Mouse (Mus musculus) bone marrow, adult 2 months (tissue): ENCODE data around the gene Epm2aip1. TPM values are rescaled to one million over a fixed set of nuclear protein-coding genes. Genes with fewer than 3 reads are reported as not detected.

Experiments
- H3K27ac ChIP-seq: fragments of 200-500 bp; 2 replicates; pipeline ENCODE4 v1.5.1; 2012; ENCODE audit warnings: low read depth, mild to moderate bottlenecking, control low read depth, inconsistent platforms, low read length; ENCODE audit not compliant: control insufficient read depth, poor library complexity, insufficient read depth
- H3K4me1 ChIP-seq: fragments of 200-500 bp; 2 replicates; pipeline ENCODE4 v1.6.1; 2011; ENCODE audit warnings: low read length; ENCODE audit not compliant: control insufficient read depth, insufficient read depth
- H3K4me3 ChIP-seq: fragments of 200-500 bp; replicated peaks from 2 replicates; pipeline ENCODE3; 2011; ENCODE audit warnings: mild to moderate bottlenecking, low read depth, low read length, control low read depth; ENCODE audit not compliant: control insufficient read depth
- CTCF ChIP-seq: fragments of 200-500 bp; IDR thresholded peaks from 2 replicates; pipeline ENCODE4 v1.5.1; 2011; ENCODE audit warnings: low read length, control low read depth; ENCODE audit not compliant: control insufficient read depth, insufficient read depth
- POLR2A ChIP-seq: fragments of 200-500 bp; IDR thresholded peaks from 2 replicates; pipeline ENCODE4 v1.6.1; 2011; ENCODE audit warnings: low read depth, mild to moderate bottlenecking, control low read depth, low read length, borderline replicate concordance; ENCODE audit not compliant: control insufficient read depth
- WGBS: fragments of 180-500 bp; shearing (Covaris S2); methylation state at CpG from one replicate; pipeline ENCODE4 v1.1.7; 2018; 5-methylcytosine and 5-hydroxymethylcytosine counted together
- polyA plus RNA-seq: library from polyadenylated mRNA; stranded (reverse); fragments of >200 nt; gene quantifications from 2 replicates; pipeline ENCODE4 v1.2.4, GENCODE M21; 2011; ENCODE audit warnings: low replicate concordance; ENCODE audit not compliant: missing spikeins, insufficient read depth, insufficient read length

The Epm2aip1 gene
- 3.6 and 5.4 TPM in 2 replicates for polyA plus RNA-seq

- under 1% methylated on average over 64 of the region's 64 CpGs for WGBS
- H3K4me1 ChIP-seq = no peaks in the 10 kb centered on the region; the same call in 1 of the 2 replicates
- TF ChIP-seq CTCF (no peak), POLR2A (peak; percentile 94)
- peak within 1 kb of the TSS; percentile 93 for H3K27ac ChIP-seq
- peak within 1 kb of the TSS; percentile 92 for H3K4me3 ChIP-seq
Observed at GRCm38 (mm10) chr9:111271434-111272160, at the start of gene Epm2aip1, which contains the start of gene Mlh1. Gene Epm2aip1 (plus strand): TSS chr9:111271929. Gene Mlh1 (minus strand): TSS chr9:111271791.

DNA sequence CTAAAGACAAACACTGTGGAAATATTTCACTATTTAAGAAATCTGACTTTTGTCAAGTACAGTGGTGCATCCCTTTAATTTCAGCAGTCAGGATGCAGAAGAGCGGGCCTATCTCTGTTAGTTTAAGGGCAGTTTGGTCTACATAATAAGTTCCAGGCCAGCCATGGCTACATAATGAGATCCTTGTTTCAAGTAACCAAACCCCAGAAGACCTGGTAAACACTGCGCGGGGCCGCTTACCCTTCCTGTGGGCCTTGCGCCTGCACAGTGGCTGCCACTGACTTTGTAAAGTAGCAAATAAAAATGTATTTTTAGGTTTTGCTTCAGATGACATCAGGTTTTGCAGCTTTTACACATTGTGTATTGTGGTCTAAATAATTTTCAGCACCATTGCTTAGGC lies 48.3 kb upstream of the Epm2aip1 start:
- no peak overlapping the region for H3K27ac ChIP-seq
- TF ChIP-seq POLR2A = no peak
- TF ChIP-seq CTCF = no peak
- H3K4me3 ChIP-seq = no peak overlapping the region
- 85% methylated on average over 5 of the region's 5 CpGs for WGBS
- H3K4me1 ChIP-seq = no peaks in the 10 kb centered on the region; the same call in 1 of the 2 replicates

DNA sequence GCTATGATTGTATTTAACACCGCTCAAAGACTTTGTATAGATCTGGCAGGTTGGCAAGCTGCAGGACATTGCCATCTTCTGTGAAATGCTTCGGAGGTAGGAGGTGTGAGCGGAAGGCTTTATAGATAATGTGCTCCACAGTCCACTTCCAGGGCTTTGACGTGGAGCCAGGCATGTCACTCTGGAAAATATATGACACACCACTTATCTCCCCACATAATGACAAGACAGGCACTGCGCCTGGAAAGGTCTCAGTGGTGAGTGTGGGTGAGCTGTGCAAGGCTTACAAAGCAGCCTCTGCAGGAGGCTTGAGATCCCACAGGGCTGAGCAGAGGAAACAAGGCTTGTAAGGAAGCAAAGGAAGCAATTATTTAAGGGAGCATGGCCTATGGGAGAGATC lies 43.3 kb upstream of the Epm2aip1 start:
- 83% methylated on average over 5 of the region's 5 CpGs for WGBS
- H3K4me1 ChIP-seq = no peaks in the 10 kb centered on the region
- no peak overlapping the region for H3K27ac ChIP-seq
- no peak overlapping the region for H3K4me3 ChIP-seq
- TF ChIP-seq POLR2A = no peak

DNA sequence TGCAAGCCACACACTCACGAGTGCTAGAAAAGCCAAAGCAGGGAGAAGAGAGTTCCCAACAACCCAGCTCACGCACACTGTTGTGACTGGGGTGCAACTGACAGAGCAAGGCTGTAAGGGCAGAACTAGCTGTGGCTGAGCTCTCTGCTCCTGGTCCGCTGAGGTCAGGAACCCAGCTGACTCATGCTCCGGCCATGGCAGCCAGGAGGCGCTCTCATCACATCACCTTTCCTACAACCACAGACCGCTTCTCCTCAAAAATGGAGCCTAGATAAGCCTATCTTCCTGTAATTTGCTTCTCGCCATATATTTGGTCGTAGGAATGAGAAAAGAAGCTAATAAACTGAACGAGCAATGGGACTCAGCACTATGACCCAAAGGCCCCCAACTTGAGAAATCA lies 37.0 kb upstream of the Epm2aip1 start:
- Histone ChIP-seq H3K27ac (no peak overlapping the region), H3K4me1 (no peaks in the 10 kb centered on the region), H3K4me3 (no peak overlapping the region)
- 86% methylated on average over 9 of the region's 9 CpGs for whole genome bisulfite sequencing
- no peak for TF ChIP-seq CTCF
- TF ChIP-seq POLR2A = no peak

- Histone ChIP-seq H3K4me1 (no peaks in the 10 kb centered on the region), H3K4me3 (no peak overlapping the region), H3K27ac (no peak overlapping the region)
- TF ChIP-seq CTCF (no peak), POLR2A (no peak)
Observed at GRCm38 (mm10) chr9:111237726-111238125, 34.0 kb upstream of the Epm2aip1 start.

DNA sequence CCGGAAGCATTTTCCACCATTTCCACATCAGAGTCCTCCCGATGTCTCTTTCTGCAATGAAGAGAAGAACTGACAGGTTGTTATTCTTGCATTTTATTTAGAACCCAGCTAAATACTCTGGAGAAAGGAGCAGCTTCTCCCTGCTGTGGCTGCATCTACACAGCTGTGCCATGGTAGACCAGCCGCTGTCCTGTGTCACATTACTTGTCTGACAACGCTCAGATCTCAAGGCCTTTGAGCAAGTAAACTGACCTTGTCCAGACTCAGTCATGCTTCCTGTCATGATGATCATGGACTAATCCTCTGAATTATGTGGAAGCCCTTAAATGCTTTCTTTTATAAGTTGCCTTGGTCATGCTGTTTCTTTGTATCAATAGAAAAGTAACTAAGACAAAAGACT lies 31.9 kb upstream of the Epm2aip1 start:
- Histone ChIP-seq H3K4me3 (no peak overlapping the region), H3K4me1 (no peaks in the 10 kb centered on the region), H3K27ac (no peak overlapping the region)
- 90% methylated on average over 4 of the region's 4 CpGs for WGBS
- no peak for TF ChIP-seq POLR2A

DNA sequence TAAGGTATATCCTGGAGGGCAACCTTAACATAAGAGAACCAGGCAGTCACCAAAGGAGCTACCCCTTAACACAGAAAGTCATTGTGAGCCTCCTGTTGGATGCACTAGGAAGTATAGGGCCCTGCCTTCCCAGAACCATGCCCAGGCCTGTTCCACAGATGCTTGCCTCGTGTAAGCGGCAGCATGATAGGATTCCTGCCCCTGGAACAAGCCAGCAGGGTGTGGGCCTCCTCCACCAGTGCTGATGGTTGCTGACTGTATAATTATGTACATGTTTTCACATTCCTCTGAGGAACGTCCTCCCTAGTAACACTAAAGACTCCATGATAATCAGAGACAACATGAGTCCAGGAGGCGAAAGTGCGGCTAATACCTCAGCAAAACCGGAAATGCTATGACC lies 28.3 kb upstream of the Epm2aip1 start:
- WGBS = 89% methylated on average over 6 of the region's 6 CpGs
- H3K4me1 ChIP-seq = no peaks in the 10 kb centered on the region
- H3K27ac ChIP-seq = no peak overlapping the region
- no peak overlapping the region for H3K4me3 ChIP-seq
- TF ChIP-seq POLR2A = no peak
- no peak for TF ChIP-seq CTCF

DNA sequence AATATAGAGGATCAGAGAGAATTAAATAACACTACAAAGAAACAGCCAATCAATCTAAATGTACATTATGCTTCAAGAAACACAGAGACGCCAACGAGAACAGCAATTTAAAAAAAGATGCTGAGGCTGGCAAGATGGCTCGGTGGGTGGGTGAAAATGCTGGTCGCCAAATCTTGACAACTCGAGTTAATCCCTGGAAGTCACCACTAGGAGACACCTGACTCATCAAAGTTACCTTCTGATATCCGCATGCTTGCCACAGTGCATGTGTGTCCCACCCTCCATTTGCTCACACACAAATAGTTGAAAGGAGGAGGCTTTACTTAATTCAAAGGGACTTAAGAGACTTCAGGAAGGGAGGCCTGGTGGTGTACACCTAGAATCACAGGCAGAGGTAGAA lies 26.2 kb upstream of the Epm2aip1 start:
- WGBS = 82% methylated on average over 6 of the region's 6 CpGs
- H3K4me1 ChIP-seq = no peaks in the 10 kb centered on the region
- no peak for TF ChIP-seq CTCF
- TF ChIP-seq POLR2A = no peak

More for the DNA sequence above, 26.2 kb upstream of the Epm2aip1 start:
- Histone ChIP-seq H3K27ac (no peak overlapping the region), H3K4me3 (no peak overlapping the region)
